Mouse (Mus musculus) MEL (cell line): ENCODE results near the gene Arhgef15.

Experiments used
- CTCF ChIP-seq, 3 experiments: IDR thresholded peaks in 2 of 3; conservative IDR thresholded peaks in 1 of 3; 2 replicates each; pipeline ENCODE4 v1.5.1; 2011 to 2012; ENCODE audit warnings: low read length in 3 of 3, low read depth in 2 of 3, mild to moderate bottlenecking in 2 of 3, improper control_type of control experiment in 1 of 3, inconsistent platforms in 1 of 3, mixed read lengths in 1 of 3, moderate library complexity in 1 of 3; ENCODE audit not compliant: control insufficient read depth in 1 of 3, insufficient read depth in 1 of 3, poor library complexity in 1 of 3, severe bottlenecking in 1 of 3
- EP300 ChIP-seq, 2 experiments: IDR thresholded peaks; 2 replicates each; pipeline ENCODE4 v1.6.1; 2011; ENCODE audit warnings: improper control_type of control experiment in 2 of 2, low read length in 2 of 2, low read depth in 1 of 2, mild to moderate bottlenecking in 1 of 2
- GATA1 ChIP-seq: IDR thresholded peaks from 2 replicates; pipeline ENCODE4 v1.6.1; 2011; ENCODE audit warnings: low read depth, low read length, improper control_type of control experiment
- MAX ChIP-seq: IDR thresholded peaks from 2 replicates; pipeline ENCODE4 v1.6.1; 2011; ENCODE audit warnings: low read length, improper control_type of control experiment
- NELFE ChIP-seq: IDR thresholded peaks from 2 replicates; pipeline ENCODE4 v1.6.1; 2011; ENCODE audit warnings: low read depth, low read length, improper control_type of control experiment
- POLR2A ChIP-seq, 2 experiments: IDR thresholded peaks; 2 replicates each; pipeline ENCODE4 v1.6.1; 2011 to 2012; ENCODE audit warnings: low read length in 2 of 2, mild to moderate bottlenecking in 2 of 2, control low read depth in 1 of 2, improper control_type of control experiment in 1 of 2, low read depth in 1 of 2, moderate library complexity in 1 of 2; ENCODE audit not compliant: control insufficient read depth in 1 of 2, insufficient read depth in 1 of 2, poor library complexity in 1 of 2
- POLR2AphosphoS2 ChIP-seq: IDR thresholded peaks from 2 replicates; pipeline ENCODE4 v1.6.1; 2011; ENCODE audit warnings: low read length, improper control_type of control experiment
- SIN3A ChIP-seq: IDR thresholded peaks from 2 replicates; pipeline ENCODE4 v1.6.1; 2012; ENCODE audit warnings: low read length, improper control_type of control experiment, inconsistent platforms
- SMC3 ChIP-seq: IDR thresholded peaks from 2 replicates; pipeline ENCODE4 v1.6.1; 2011; ENCODE audit warnings: low read depth, low read length, improper control_type of control experiment
- TAL1 ChIP-seq: IDR thresholded peaks from 2 replicates; pipeline ENCODE4 v1.6.1; 2012; ENCODE audit warnings: mild to moderate bottlenecking, inconsistent platforms, low read length, moderate library complexity, mixed read lengths
- TBP ChIP-seq: IDR thresholded peaks from 2 replicates; pipeline ENCODE4 v1.8.0; 2011; ENCODE audit warnings: low read depth, low read length, improper control_type of control experiment
- TCF12 ChIP-seq: IDR thresholded peaks from 2 replicates; pipeline ENCODE4 v1.6.1; 2014; ENCODE audit warnings: low read depth, mild to moderate bottlenecking, inconsistent platforms, low read length, improper control_type of control experiment, moderate library complexity
- USF2 ChIP-seq, 2 experiments: IDR thresholded peaks; 2 replicates each; pipeline ENCODE4 v1.6.1; 2011 to 2012; ENCODE audit warnings: improper control_type of control experiment in 2 of 2, low read length in 2 of 2, borderline replicate concordance in 1 of 2, inconsistent platforms in 1 of 2, low read depth in 1 of 2, mild to moderate bottlenecking in 1 of 2; ENCODE audit not compliant: insufficient read depth in 1 of 2

GRCm38 (mm10) chr11:68929947-68930346, 27.3 kb downstream of the Arhgef15 start:
- TF ChIP-seq SMC3 = no peak
- TF ChIP-seq EP300 (IDR thresholded peaks at IDR 0.05; ENCODE audit: low read depth in 1 of 2, low read length in 2 of 2) = no peak
- TF ChIP-seq POLR2A (IDR thresholded peaks at IDR 0.05; ENCODE audit: control insufficient read depth in 1 of 2, insufficient read depth in 1 of 2, low read depth in 1 of 2, low read length in 2 of 2, poor library complexity in 1 of 2) = no peak
- TF ChIP-seq NELFE = no peak
- no peak for TF ChIP-seq TBP
- no peak for TF ChIP-seq CTCF (IDR thresholded peaks at IDR 0.05 in 2 of 3, conservative IDR thresholded peaks at IDR 0.05 in 1 of 3; ENCODE audit: control insufficient read depth in 1 of 3, insufficient read depth in 1 of 3, low read depth in 2 of 3, low read length in 3 of 3, poor library complexity in 1 of 3, severe bottlenecking in 1 of 3)
- TF ChIP-seq GATA1 = no peak
- no peak for TF ChIP-seq SIN3A
- TF ChIP-seq MAX = no peak
- no peak for TF ChIP-seq TCF12
- no peak for TF ChIP-seq TAL1
- TF ChIP-seq USF2 (IDR thresholded peaks at IDR 0.05; ENCODE audit: borderline replicate concordance in 1 of 2, insufficient read depth in 1 of 2, low read depth in 1 of 2, low read length in 2 of 2) = no peak
- TF ChIP-seq POLR2AphosphoS2 = no peak
